Mouse (Mus musculus) forebrain, embryonic 11.5 days (tissue): Measurements from ENCODE around the gene Olfr315. TPM values are rescaled to one million over a fixed set of nuclear protein-coding genes. Genes with fewer than 3 reads are reported as not detected.
A peak's percentile ranks its signal among the peaks of the same experiment; 100 is the strongest.
"Not testable (repeated sequence)": the region's sequence is repeated elsewhere in the genome, so short reads cannot be mapped to it uniquely, and the experiment has no call there.

Experiments
- ATAC-seq: fragments of 200-750 bp; cut with Nextera tagmentation; replicated peaks from 2 replicates; pipeline ENCODE4 v1.8.0; 2017; ENCODE audit warnings: moderate TSS enrichment; ENCODE audit not compliant: low FRiP score
- DNase-seq: peaks from one replicate; pipeline ENCODE4 v3.0.0-alpha.2; 2017; ENCODE audit warnings: low spot score
- H3K27ac ChIP-seq: fragments of 300-500 bp; sonication (generic); 2 replicates; pipeline ENCODE4 v1.5.1; 2014; ENCODE audit warnings: low read depth, low read length
- H3K27me3 ChIP-seq: fragments of 300-500 bp; sonication (generic); 2 replicates; pipeline ENCODE4 v1.6.1; 2014; ENCODE audit warnings: mild to moderate bottlenecking, low read length, mixed read lengths; ENCODE audit not compliant: control insufficient read depth, insufficient read depth
- H3K36me3 ChIP-seq: fragments of 300-500 bp; sonication (generic); 2 replicates; pipeline ENCODE4 v1.6.1; 2014; ENCODE audit warnings: mild to moderate bottlenecking, low read length, moderate library complexity, mixed read lengths; ENCODE audit not compliant: control insufficient read depth, insufficient read depth
- H3K4me1 ChIP-seq: fragments of 300-500 bp; sonication (generic); replicated peaks from 2 replicates; pipeline ENCODE4 v1.6.1; 2014; ENCODE audit warnings: low read length, mixed read lengths; ENCODE audit not compliant: control insufficient read depth, insufficient read depth
- H3K4me2 ChIP-seq: fragments of 300-500 bp; sonication (generic); 2 replicates; pipeline ENCODE4 v1.6.1; 2014; ENCODE audit warnings: low read depth, mild to moderate bottlenecking, low read length, moderate library complexity, mixed read lengths; ENCODE audit not compliant: severe bottlenecking
- H3K4me3 ChIP-seq: fragments of 300-500 bp; sonication (generic); 2 replicates; pipeline ENCODE4 v1.5.1; 2014; ENCODE audit warnings: low read depth, low read length
- H3K9ac ChIP-seq: fragments of 300-500 bp; sonication (generic); 2 replicates; pipeline ENCODE4 v1.6.1; 2014; ENCODE audit warnings: low read length
- H3K9me3 ChIP-seq: fragments of 300-500 bp; sonication (generic); 2 replicates; pipeline ENCODE4 v1.6.1; 2016; ENCODE audit warnings: low read length, mixed read lengths; ENCODE audit not compliant: control insufficient read depth
- WGBS: fragments of 180-500 bp; shearing (Covaris S2); extraction: QIAGEN DNeasy Blood & Tissue Kit; methylation state at CpG from one replicate; pipeline ENCODE4 v1.1.7; 2014; 5-methylcytosine and 5-hydroxymethylcytosine counted together
- polyA plus RNA-seq: library from polyadenylated mRNA; unstranded; fragments of >200 nt; fragmentation: Nextera tagmentation; extraction: Ambion mirVana; gene quantifications from 2 replicates; pipeline ENCODE4 v1.2.1, GENCODE M21; 2014

Olfr315 gene
- polyA plus RNA-seq, 1 experiment from 2014 or later, result not detected

DNA sequence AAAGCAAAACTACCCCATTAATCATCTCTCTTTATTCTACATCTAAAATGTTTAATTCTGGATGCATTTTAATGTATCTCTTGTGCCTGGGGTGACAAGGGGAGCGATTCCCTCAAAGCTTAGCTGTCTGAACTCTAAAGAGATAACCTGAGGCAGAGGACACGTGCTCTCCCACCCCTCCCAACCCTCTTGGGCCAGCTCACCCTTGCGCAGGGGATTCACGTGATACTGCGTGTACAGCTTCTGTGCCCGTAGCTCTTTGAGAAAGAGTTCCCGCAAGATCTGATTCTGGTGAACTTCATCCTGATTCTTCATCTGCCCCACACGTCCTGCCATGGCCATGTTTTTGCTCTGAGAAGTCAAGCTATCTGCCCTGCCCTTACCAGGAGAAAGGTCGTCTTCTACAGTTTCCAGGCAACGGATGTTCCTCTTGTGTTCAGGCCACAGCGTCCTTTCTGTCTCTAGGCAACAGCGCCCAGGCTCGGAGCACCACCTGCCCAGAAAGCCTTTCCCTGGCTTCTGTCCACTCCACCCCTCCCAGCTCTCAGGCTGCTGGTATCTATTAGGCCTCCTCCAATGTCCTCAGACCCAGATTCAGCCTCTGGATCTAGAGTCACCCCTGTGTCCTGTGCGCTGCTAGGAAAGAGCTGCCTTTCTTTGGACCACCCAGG is 28.7 kb downstream of the Olfr315 start, which contains the start of gene Fam183b:
Gene Fam183b (minus strand): TSS at position 403 of the 671 bp plus-strand sequence.
- no peak within 1 kb of the TSS for H3K4me2 ChIP-seq
- H3K9ac ChIP-seq, result no peak within 1 kb of the TSS
- no peaks in the 10 kb centered on the region for H3K9me3 ChIP-seq
- ATAC-seq (peak; percentile 49; the same call in 1 of the 2 replicates), DNase-seq (peak; percentile 58)
- H3K27me3 ChIP-seq, result no peaks in the 10 kb centered on the region
- H3K4me1 ChIP-seq, result no peaks in the 10 kb centered on the region
- no peak within 1 kb of the TSS for H3K4me3 ChIP-seq
- H3K27ac ChIP-seq, result no peak within 1 kb of the TSS
- WGBS, result 39% methylated on average over 14 of the region's 14 CpGs
- H3K36me3 ChIP-seq, result no peaks in the 10 kb centered on the region

DNA sequence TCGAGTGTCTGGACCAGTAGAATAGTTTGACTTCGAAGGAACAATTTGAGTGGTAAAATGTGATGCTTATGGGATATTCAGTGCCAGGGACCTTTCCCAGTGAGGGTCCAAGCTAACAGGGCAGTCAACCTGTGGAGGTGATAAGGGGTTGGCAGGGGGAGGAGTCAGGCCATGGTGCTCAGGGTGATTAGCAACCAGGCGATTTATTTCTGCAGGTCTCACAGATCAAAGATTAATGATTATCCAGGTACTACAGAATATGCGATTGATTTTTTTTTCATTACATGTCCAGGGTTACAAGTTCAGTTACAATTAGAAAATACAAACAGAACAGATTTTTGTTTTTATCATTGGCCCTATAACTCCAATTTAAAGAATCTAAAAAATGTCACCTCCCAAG is 30.9 kb downstream of the Olfr315 start:
- no peak for ATAC-seq
- WGBS, result 82% methylated on average over 4 of the region's 4 CpGs

DNA sequence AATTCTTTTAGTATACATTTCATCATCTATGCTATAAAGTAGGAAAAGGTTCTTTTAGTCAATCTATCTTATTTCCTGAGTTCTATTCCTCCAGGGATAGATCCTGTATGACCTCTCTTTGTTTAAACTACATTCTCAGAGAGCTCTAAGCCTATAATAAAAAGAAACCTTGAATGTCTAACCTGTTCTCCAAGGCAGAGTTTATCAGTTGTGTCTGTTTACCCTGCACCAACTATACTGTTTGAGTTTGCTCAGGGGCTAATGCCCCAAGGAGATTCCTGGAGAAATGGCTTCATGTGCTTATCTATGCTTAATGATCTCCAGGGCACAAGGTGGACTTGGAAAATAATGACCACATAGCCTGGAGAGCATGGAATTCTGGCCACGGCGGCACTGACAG is 31.4 kb downstream of the Olfr315 start:
- Histone ChIP-seq H3K4me1 (no peaks in the 10 kb centered on the region), H3K4me2 (no peak overlapping the region), H3K27ac (no peak overlapping the region), H3K4me3 (no peak overlapping the region), H3K9ac (no peak overlapping the region), H3K9me3 (no peaks in the 10 kb centered on the region), H3K27me3 (no peaks in the 10 kb centered on the region), H3K36me3 (no peaks in the 10 kb centered on the region)
- DNase-seq (no peak), ATAC-seq (no peak)
- 85% methylated on average over 2 of the region's 2 CpGs for WGBS

More for the DNA sequence above, 30.9 kb downstream of the Olfr315 start:
- Histone ChIP-seq H3K27ac (no peak overlapping the region), H3K9me3 (no peaks in the 10 kb centered on the region), H3K27me3 (no peaks in the 10 kb centered on the region), H3K36me3 (no peaks in the 10 kb centered on the region), H3K4me3 (no peak overlapping the region), H3K4me2 (no peak overlapping the region), H3K4me1 (no peaks in the 10 kb centered on the region), H3K9ac (no peak overlapping the region)
- no peak for DNase-seq

DNA sequence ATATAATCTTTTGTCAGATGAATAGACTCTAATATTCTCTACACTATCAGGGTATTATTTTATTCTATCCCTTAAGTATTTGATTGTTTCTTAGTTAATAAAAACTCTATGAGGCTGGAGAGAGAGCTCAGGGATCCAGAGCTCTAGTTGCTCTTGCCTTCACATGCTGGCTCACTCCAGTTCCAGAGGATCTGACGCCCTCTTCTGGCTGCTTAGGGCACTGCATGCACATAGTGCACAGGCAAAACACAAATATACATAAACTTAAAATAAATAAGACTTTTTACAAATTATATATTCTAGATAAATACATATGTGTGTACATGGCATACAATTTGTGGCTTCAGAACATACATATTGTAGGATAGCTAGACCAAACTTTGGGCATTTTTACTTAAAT is 39.0 kb downstream of the Olfr315 start:
- ATAC-seq, result no peak
- WGBS, result 6% methylated on average over 1 of the region's 1 CpGs
- no peaks in the 10 kb centered on the region for H3K9me3 ChIP-seq
- H3K27me3 ChIP-seq, result no peaks in the 10 kb centered on the region
- H3K4me3 ChIP-seq, result no peak overlapping the region
- no peak overlapping the region for H3K9ac ChIP-seq
- H3K4me2 ChIP-seq, result no peak overlapping the region
- no peaks in the 10 kb centered on the region for H3K4me1 ChIP-seq
- no peak overlapping the region for H3K27ac ChIP-seq
- no peak for DNase-seq
- no peaks in the 10 kb centered on the region for H3K36me3 ChIP-seq

DNA sequence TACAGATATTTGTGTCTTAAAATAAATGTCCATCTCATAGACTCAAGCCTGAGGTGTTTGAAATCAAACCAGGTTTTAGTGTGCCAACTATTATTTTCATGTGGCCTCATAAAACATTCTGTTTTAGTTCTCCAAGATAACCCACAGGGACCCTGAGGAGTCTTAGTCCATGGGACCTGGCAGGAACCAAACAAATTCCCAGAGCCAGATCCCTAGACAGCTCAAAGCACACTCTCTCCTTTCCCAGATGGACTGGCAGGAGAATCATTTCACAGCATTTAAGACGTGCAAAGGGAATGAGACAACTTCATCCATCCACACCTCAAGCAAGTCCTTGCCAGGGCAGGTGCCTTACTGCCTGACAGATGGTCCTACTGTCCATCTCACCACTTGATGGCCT is 41.7 kb downstream of the Olfr315 start, which contains the start of gene Olfr313:
Gene Olfr313 (plus strand): TSS at position 301 of the 400 bp plus-strand sequence.
- H3K4me3 ChIP-seq, ATAC-seq, H3K4me1 ChIP-seq, H3K4me2 ChIP-seq, H3K9me3 ChIP-seq, H3K36me3 ChIP-seq, H3K27me3 ChIP-seq, H3K9ac ChIP-seq, H3K27ac ChIP-seq, DNase-seq: not testable (repeated sequence)
- WGBS, result 77% methylated on average over 1 of the region's 1 CpGs

DNA sequence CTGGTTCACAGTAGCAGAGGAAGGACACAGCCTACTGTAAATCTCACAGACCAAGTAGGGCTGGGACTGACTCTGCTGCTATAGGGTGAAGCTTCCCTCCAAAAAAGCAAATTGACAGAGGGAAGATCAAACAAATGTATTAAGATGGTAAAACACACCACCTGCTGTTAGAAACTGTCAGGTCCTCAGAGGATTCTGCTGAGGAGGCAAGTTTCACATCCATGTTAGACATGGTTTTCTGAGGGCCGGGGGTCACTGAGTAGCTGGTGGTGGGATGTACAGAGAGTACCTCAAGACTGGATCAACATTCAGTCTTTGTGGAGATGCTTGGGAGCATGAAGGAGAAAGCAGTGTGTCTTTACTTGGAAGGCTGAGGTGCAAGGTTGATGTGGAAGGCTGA is 42.7 kb downstream of the Olfr315 start:
- DNase-seq (no peak), ATAC-seq (no peak)
- no peaks in the 10 kb centered on the region for H3K9me3 ChIP-seq
- no peak overlapping the region for H3K9ac ChIP-seq
- H3K4me1 ChIP-seq, result no peaks in the 10 kb centered on the region
- no peaks in the 10 kb centered on the region for H3K36me3 ChIP-seq
- no peak overlapping the region for H3K4me3 ChIP-seq
- no peak overlapping the region for H3K4me2 ChIP-seq
- WGBS, result 84% methylated on average over 1 of the region's 1 CpGs
- no peak overlapping the region for H3K27ac ChIP-seq
- H3K27me3 ChIP-seq, result no peaks in the 10 kb centered on the region

DNA sequence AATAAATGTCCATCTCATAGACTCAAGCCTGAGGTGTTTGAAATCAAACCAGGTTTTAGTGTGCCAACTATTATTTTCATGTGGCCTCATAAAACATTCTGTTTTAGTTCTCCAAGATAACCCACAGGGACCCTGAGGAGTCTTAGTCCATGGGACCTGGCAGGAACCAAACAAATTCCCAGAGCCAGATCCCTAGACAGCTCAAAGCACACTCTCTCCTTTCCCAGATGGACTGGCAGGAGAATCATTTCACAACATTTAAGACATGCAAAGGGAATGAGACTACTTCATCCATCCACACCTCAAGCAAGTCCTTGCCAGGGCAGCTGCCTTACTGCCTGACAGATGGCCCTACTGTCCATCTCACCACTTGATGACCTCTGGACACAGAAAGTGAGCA is 55.9 kb downstream of the Olfr315 start, which contains the start of gene Olfr312:
Gene Olfr312 (plus strand): TSS at position 301 of the 400 bp plus-strand sequence.
- not testable (repeated sequence) for ATAC-seq, H3K27ac ChIP-seq, H3K9ac ChIP-seq, H3K4me3 ChIP-seq, H3K36me3 ChIP-seq, H3K9me3 ChIP-seq, DNase-seq, H3K4me1 ChIP-seq, H3K4me2 ChIP-seq, H3K27me3 ChIP-seq

DNA sequence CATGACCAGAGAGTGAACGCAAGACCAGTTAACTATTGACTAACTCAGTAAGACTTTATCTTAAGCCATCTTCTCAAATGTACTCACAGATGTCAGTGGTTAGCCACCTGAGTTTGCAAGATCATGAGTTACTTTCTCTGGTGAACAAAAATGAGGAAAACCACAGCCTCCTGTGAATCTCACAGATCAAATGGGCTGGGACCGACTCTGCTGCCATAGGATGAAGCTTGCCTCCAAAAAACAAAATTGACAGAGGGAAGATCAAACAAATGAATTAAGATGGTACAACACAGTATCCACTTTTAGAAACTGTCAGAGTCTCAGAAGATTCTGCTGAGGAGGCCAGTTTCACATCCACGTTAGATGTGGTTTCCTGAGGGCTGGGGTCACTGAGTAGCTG is 56.8 kb downstream of the Olfr315 start:
- Histone ChIP-seq H3K4me1 (no peaks in the 10 kb centered on the region), H3K36me3 (no peaks in the 10 kb centered on the region), H3K27me3 (no peaks in the 10 kb centered on the region), H3K9me3 (no peaks in the 10 kb centered on the region), H3K9ac (no peak overlapping the region), H3K27ac (no peak overlapping the region), H3K4me3 (no peak overlapping the region), H3K4me2 (no peak overlapping the region)
- DNase-seq (no peak), ATAC-seq (no peak)
- 84% methylated on average over 3 of the region's 3 CpGs for WGBS
